Mouse (Mus musculus) heart, adult 8-10 months (tissue): ENCODE results near the gene Trank1. TPM values are rescaled to one million over a fixed set of nuclear protein-coding genes. Genes with fewer than 3 reads are reported as not detected.

Source experiments
- DNase-seq: peaks from one replicate; pipeline ENCODE4 v3.0.0; 2022; ENCODE audit warnings: low spot score
- total RNA-seq, 4 experiments: library from RNA; stranded (reverse); gene quantifications; 2 replicates each; pipeline ENCODE4 v1.2.4; 2022

Gene Trank1
- total RNA-seq, 4 experiments from 2014 or later, result 0.16 TPM; not detected in 3

DNA sequence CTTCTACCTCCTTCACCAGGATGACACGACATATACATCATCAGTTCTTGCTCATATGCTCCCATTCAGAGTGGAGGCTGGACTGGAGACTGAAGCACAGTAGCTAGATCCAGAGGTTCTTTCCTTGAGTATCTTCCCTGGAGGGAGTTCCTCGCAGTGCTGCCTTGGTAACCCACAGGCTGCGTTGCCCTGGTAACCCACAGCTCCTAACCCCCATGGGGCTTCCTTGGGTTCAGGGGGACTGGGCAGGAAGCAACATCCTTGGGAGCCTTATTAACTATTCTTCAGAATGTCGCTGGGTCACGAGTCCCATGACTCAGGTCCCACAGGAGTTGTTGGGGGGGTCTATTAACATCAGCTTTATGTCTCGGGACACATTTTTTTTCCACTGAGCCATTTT is 113.6 kb downstream of the Trank1 start:
- peak; percentile 36 for DNase-seq

DNA sequence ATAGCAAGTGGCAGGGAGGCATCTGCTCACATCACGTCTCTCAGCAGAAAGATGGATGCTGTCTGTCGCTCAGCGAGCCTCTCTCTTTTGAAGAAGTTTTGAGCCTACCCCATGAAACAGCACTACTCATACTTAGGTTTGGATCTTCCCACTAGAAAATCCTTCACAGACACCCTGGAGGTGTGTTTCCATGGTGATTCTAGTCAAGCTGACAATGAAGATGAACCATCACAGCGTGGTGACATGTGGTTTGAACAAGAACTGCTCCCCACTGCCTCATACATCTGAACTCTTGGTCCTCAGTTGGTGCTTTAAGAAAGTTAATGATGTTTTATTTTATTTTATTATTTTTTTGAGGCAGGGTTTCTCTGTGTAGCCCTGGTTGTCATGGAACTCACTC is 114.4 kb downstream of the Trank1 start:
- no peak for DNase-seq

DNA sequence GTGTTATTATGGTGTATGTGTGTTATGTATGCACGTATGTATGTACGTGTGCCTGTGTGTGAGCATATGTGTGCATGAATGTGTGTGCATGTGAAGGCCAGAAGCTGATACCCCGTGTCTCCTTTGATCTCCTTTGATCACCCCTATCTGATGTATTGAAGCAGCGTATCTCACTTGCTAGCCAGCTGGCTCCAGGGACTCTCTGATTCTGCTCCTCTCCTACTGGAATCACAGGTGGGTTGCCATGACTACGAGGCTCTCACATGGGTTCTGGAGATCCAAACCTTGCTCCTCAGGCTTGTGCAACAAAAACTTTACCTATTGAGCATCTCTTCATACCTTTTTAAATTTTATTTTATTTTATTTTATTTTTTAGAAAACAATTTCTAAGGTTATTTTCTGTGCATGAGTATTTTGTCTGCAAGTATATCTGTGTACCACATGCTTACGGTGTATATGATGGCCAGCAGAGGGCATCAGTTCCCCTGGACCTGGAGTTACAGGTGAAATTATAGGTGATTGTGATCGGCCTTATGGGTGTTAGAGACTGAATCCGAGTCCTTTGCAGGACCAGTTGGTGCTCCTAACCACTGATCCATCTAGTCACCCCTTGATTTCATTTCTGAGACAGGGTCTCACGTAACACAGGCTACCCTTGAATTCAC is 116.5 kb downstream of the Trank1 start:
- DNase-seq, result no peak

DNA sequence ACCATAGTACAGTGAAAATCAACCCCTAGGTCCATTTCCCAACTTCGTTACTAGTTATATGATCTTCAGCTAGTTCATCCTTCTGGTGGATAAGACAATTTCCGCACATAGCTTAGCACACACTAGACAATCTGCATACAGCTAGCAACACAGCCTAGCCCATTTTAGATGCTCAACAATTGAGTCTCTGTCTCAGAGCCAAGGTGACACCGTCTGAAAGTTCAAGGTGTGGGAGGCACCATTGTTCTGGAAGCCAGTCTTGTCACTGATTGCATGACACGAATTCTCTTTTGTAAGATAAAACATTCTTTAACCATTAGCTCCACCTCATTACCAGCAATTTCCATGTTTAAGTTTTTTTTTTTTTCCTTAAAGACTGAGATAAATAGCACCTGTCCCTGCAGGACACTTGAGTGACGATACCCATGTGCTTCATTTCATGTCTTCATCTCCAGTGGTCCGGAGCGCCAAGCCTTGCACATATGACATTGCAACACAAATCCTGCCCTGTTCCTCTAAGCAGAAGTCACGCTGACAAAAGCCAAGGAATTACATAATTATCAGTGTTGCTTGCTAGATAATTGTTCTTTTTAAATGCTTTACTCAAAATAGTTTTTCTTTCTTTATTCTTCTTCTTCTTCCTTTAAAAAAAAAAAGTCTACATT is 117.3 kb downstream of the Trank1 start:
- no peak for DNase-seq

DNA sequence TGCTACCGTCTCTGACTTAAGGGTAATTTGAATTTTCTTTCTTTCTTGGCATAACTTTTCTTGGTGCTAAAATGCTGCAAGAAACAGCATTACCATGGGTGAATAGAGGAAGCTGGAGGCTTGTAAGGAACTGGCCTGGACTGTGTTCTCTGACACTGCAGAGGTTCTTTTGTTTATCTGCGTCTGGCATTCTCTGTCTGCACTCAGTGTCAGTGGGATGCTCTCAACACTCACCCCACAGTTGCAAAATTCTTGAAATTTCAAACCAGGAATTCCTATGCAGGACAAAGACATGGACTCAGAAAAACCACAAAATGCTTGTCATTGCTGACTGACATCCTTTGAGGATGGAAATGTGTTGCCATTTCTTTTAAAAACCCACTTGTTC is 117.8 kb downstream of the Trank1 start:
- DNase-seq, result no peak

DNA sequence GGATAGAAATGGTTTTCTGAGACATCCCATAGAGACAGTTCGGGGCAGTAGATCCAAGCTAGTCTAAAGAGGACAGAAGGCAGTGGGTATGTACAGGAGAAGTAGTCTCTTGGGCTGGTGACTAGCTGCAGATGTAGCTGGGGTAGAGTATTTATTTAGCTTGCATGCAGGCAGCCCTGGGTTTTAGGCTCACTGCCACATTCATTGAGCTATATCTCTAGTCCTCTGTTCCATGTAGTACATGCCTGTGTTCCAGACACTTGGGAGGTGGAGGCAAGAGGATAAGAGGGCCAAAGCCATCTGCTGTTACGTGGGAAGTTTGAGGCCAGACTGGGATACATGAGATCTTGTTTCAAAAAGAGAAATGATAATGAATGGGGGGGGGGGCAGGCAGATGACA is 123.9 kb downstream of the Trank1 start:
- no peak for DNase-seq

DNA sequence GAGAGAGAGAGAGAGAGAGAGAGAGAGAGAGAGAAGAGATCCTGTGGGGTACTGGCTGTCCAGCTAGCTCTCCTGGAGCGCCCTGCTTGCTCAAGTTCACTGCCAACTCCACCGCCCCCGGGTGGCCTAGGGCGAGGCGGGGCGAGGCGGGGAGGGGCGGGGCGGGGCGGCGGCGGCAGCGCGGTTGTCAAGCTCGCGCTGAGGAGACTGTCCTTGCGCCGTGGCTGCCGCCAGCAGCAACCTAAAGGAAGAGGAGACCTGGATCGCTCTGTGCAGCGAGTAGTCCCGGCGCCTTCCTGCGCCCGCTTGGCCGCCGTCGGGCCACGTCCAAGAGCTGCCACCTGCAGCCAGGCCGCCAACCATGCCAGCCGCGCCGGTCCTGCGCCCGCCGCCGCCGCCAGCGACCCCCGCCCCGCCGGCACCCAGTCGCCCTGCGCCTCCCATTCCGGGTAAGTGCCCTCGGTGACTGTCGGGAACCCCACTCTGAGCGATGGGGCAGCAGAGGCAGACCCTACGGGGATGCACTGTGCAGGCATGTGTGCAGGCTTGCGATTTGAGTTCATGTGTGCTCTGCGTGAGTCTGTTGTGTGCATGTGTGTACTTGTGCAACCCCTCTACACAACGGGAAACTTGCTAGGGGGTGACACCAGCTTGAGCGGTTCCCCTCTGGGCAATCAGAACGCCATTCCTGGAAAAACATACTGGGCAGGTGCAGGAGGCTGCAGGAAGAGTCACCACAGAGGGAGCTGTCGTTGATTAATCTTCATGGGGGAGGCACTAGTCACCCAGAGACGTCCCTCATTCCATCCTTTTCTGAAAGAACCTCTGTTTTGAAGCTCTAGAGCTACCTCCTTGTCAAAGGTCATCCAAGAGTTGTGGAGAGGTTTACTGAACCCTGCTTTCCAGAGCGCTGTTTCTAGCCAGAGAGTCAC is 127.6 kb downstream of the Trank1 start, which contains the start of gene Dclk3:
Gene Dclk3, plus strand, starts transcription at position 178 of the 932 bp plus-strand sequence.
- DNase-seq, result no peak

- DNase-seq, result no peak
These were observed 128.3 kb downstream of the Trank1 start for GRCm38 (mm10) chr9:111439836-111440201.

DNA sequence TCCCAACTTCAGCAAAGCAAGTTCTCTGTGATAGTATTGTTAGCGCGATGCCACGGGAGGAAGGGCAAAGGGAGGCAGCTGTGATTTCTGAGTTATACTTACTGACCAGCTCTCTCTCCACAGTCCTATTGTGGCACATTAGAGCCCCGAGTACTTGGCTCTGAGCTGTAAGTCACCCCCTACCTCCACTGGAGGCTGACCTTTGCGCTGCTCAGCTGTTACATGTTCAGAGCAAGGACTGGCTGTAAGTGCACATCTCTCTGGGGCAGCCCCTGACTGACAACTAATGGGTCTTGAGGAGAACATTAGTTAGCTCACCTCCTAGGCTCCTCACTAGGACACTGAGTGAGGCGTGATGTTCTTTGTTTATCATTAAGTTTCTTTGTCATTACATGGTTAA is 128.9 kb downstream of the Trank1 start:
- DNase-seq, result no peak

DNA sequence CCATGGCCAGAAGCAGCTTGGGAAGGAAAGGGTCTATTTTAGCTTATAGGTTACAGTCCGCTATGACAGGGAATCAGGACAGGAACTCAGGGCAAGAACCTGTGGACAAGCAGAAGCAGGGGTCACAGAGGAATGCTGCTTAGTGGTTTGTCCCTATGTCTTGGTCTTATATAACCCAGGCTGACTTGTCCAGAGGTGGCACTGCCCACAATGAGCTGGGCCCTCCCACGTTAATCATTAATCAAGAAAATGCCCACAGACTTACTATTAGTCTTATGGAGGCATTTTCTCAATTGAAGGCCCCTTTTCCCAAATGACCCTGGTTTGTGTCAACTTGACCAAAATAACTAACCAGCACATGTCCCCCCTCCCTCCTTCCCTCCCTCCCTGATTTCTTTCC is 129.6 kb downstream of the Trank1 start:
- no peak for DNase-seq

Other genes with a start within 250 kb of the Trank1 start
- 100 to 1,000 TPM in 2 of 4 experiments, 10 to 100 TPM in 2; 89.3 to 102 (median 96.2) TPM for gene Lrrfip2, start 194.1 kb upstream of the Trank1 start, total RNA-seq
- 1 to 10 TPM; 5.1 to 9.6 (median 7.6) TPM for gene Mlh1, start 39.9 kb upstream of the Trank1 start, total RNA-seq
- 10 to 100 TPM; 24.1 to 25.4 (median 24.9) TPM for gene Epm2aip1, start 39.8 kb upstream of the Trank1 start, total RNA-seq
- gene Dclk3, start 127.3 kb downstream of the Trank1 start, total RNA-seq, result under 1 TPM; 0.16 to 0.37 (median 0.22) TPM